Mouse (Mus musculus) hindbrain, embryonic 11.5 days (tissue): ENCODE measurements around the gene Olfr653. TPM values are rescaled to one million over a fixed set of nuclear protein-coding genes. Genes with fewer than 3 reads are reported as not detected.

Experiments used
- ATAC-seq: fragments of 200-750 bp; cut with Nextera tagmentation; 2 replicates; pipeline ENCODE4 v1.8.0; 2017; ENCODE audit warnings: mild to moderate bottlenecking, moderate TSS enrichment, moderate library complexity; ENCODE audit not compliant: low FRiP score
- DNase-seq: peaks from one replicate; pipeline ENCODE4 v3.0.0-alpha.2; 2015; ENCODE audit warnings: low spot score
- H3K27ac ChIP-seq: fragments of 300-500 bp; sonication (generic); 2 replicates; pipeline ENCODE4 v1.5.1; 2014; ENCODE audit warnings: mild to moderate bottlenecking, low read depth, low read length
- H3K27me3 ChIP-seq: fragments of 300-500 bp; sonication (generic); 2 replicates; pipeline ENCODE4 v1.6.1; 2014; ENCODE audit warnings: mild to moderate bottlenecking, low read length, moderate library complexity, mixed read lengths; ENCODE audit not compliant: control insufficient read depth, insufficient read depth
- H3K36me3 ChIP-seq: fragments of 300-500 bp; sonication (generic); 2 replicates; pipeline ENCODE4 v1.6.1; 2014; ENCODE audit warnings: mild to moderate bottlenecking, low read length, moderate library complexity, mixed read lengths; ENCODE audit not compliant: control insufficient read depth, insufficient read depth
- H3K4me1 ChIP-seq: fragments of 300-500 bp; sonication (generic); replicated peaks from 2 replicates; pipeline ENCODE4 v1.6.1; 2014; ENCODE audit warnings: low read length, mixed read lengths; ENCODE audit not compliant: control insufficient read depth, insufficient read depth
- H3K4me2 ChIP-seq: fragments of 300-500 bp; sonication (generic); replicated peaks from 2 replicates; pipeline ENCODE4 v1.6.1; 2014; ENCODE audit warnings: mild to moderate bottlenecking, low read depth, low read length
- H3K4me3 ChIP-seq: fragments of 300-500 bp; sonication (generic); 2 replicates; pipeline ENCODE4 v1.5.1; 2014; ENCODE audit warnings: low read depth, low read length
- H3K9ac ChIP-seq: fragments of 300-500 bp; sonication (generic); 2 replicates; pipeline ENCODE4 v1.6.1; 2014; ENCODE audit warnings: low read depth, low read length
- H3K9me3 ChIP-seq: fragments of 300-500 bp; sonication (generic); 2 replicates; pipeline ENCODE4 v1.6.1; 2016; ENCODE audit warnings: low read length; ENCODE audit not compliant: control insufficient read depth
- WGBS: fragments of 180-500 bp; shearing (Covaris S2); extraction: QIAGEN DNeasy Blood & Tissue Kit; methylation state at CpG from one replicate; pipeline ENCODE4 v1.1.7; 2014; 5-methylcytosine and 5-hydroxymethylcytosine counted together
- polyA plus RNA-seq: library from polyadenylated mRNA; unstranded; fragments of >200 nt; fragmentation: Nextera tagmentation; extraction: Ambion mirVana; gene quantifications from 2 replicates; pipeline ENCODE4 v1.2.1, GENCODE M21; 2014

Olfr653 gene
- polyA plus RNA-seq = not detected in 2 replicates

GRCm38 (mm10) chr7:104577014-104577413 lies at the start of gene Olfr653:
Gene Olfr653, plus strand, starts transcription at chr7:104577314.
- Histone ChIP-seq H3K9ac (no peak within 1 kb of the TSS), H3K27me3 (no peaks in the 10 kb centered on the region), H3K4me3 (no peak within 1 kb of the TSS), H3K4me2 (no peak within 1 kb of the TSS), H3K27ac (no peak within 1 kb of the TSS), H3K4me1 (no peaks in the 10 kb centered on the region), H3K36me3 (no peaks in the 10 kb centered on the region), H3K9me3 (no peaks in the 10 kb centered on the region)
- WGBS = 80% methylated on average over 2 of the region's 2 CpGs
- DNase-seq (no peak), ATAC-seq (no peak)

- no peak for ATAC-seq
- Histone ChIP-seq H3K4me3 (no peak within 1 kb of the TSS), H3K27me3 (no peaks in the 10 kb centered on the region), H3K4me2 (no peak within 1 kb of the TSS), H3K36me3 (no peaks in the 10 kb centered on the region), H3K9me3 (no peaks in the 10 kb centered on the region), H3K4me1 (no peaks in the 10 kb centered on the region), H3K9ac (no peak within 1 kb of the TSS), H3K27ac (no peak within 1 kb of the TSS)
- DNase-seq = no peak
- WGBS = 76% methylated on average over 5 of the region's 5 CpGs
These were observed 27.3 kb upstream of the Olfr653 start, which contains the start of gene Olfr651 for GRCm38 (mm10) chr7:104549833-104550232. Gene Olfr651, plus strand, starts transcription at chr7:104550133.

GRCm38 (mm10) chr7:104552700-104553099 lies 24.4 kb upstream of the Olfr653 start:
- 52% methylated on average over 1 of the region's 1 CpGs for WGBS
- Histone ChIP-seq H3K4me1 (no peaks in the 10 kb centered on the region), H3K9ac (no peak overlapping the region), H3K36me3 (no peaks in the 10 kb centered on the region), H3K27me3 (no peaks in the 10 kb centered on the region), H3K9me3 (no peaks in the 10 kb centered on the region), H3K4me3 (no peak overlapping the region), H3K27ac (no peak overlapping the region), H3K4me2 (no peak overlapping the region)
- no peak for DNase-seq
- no peak for ATAC-seq

- Histone ChIP-seq H3K4me1 (no peaks in the 10 kb centered on the region), H3K36me3 (no peaks in the 10 kb centered on the region), H3K9me3 (no peaks in the 10 kb centered on the region), H3K4me2 (no peak within 1 kb of the TSS), H3K9ac (no peak within 1 kb of the TSS), H3K4me3 (no peak within 1 kb of the TSS), H3K27ac (no peak within 1 kb of the TSS), H3K27me3 (no peaks in the 10 kb centered on the region)
- ATAC-seq (no peak), DNase-seq (no peak)
These were observed 16.5 kb upstream of the Olfr653 start, which contains the start of gene Olfr652 for GRCm38 (mm10) chr7:104560601-104561000. Gene Olfr652, plus strand, starts transcription at chr7:104560901.

- H3K9me3 ChIP-seq = no peaks in the 10 kb centered on the region
- no peak overlapping the region for H3K4me3 ChIP-seq
- no peak overlapping the region for H3K9ac ChIP-seq
- ATAC-seq (no peak), DNase-seq (no peak)
- H3K4me1 ChIP-seq = no peaks in the 10 kb centered on the region
- no peaks in the 10 kb centered on the region for H3K27me3 ChIP-seq
- H3K27ac ChIP-seq = no peak overlapping the region
- no peaks in the 10 kb centered on the region for H3K36me3 ChIP-seq
- 92% methylated on average over 4 of the region's 4 CpGs for WGBS
- no peak overlapping the region for H3K4me2 ChIP-seq
These were observed 3.7 kb downstream of the Olfr653 start for GRCm38 (mm10) chr7:104580846-104581245.

- no peaks in the 10 kb centered on the region for H3K36me3 ChIP-seq
- H3K4me3 ChIP-seq = no peak overlapping the region
- no peak for DNase-seq
- H3K9me3 ChIP-seq = no peaks in the 10 kb centered on the region
- 93% methylated on average over 4 of the region's 4 CpGs for WGBS
- no peak for ATAC-seq
- no peak overlapping the region for H3K27ac ChIP-seq
- H3K9ac ChIP-seq = no peak overlapping the region
- no peaks in the 10 kb centered on the region for H3K4me1 ChIP-seq
- H3K27me3 ChIP-seq = no peaks in the 10 kb centered on the region
- H3K4me2 ChIP-seq = no peak overlapping the region
These were observed 4.3 kb downstream of the Olfr653 start for GRCm38 (mm10) chr7:104581429-104581828.

GRCm38 (mm10) chr7:104586725-104587124 lies 9.6 kb downstream of the Olfr653 start, which contains the start of gene Olfr654:
Gene Olfr654, plus strand, starts transcription at chr7:104587025.
- Histone ChIP-seq H3K4me2 (no peak within 1 kb of the TSS), H3K4me1 (no peaks in the 10 kb centered on the region), H3K27me3 (no peaks in the 10 kb centered on the region), H3K4me3 (no peak within 1 kb of the TSS), H3K9me3 (no peaks in the 10 kb centered on the region), H3K9ac (no peak within 1 kb of the TSS), H3K36me3 (no peaks in the 10 kb centered on the region), H3K27ac (no peak within 1 kb of the TSS)
- ATAC-seq (no peak), DNase-seq (no peak)
- WGBS = 92% methylated on average over 4 of the region's 4 CpGs

GRCm38 (mm10) chr7:104588274-104588673 lies 11.2 kb downstream of the Olfr653 start:
- DNase-seq (no peak), ATAC-seq (no peak)
- WGBS = 87% methylated on average over 5 of the region's 5 CpGs
- no peak overlapping the region for H3K9ac ChIP-seq
- no peaks in the 10 kb centered on the region for H3K9me3 ChIP-seq
- H3K27ac ChIP-seq = no peak overlapping the region
- no peaks in the 10 kb centered on the region for H3K27me3 ChIP-seq
- H3K4me2 ChIP-seq = no peak overlapping the region
- no peak overlapping the region for H3K4me3 ChIP-seq
- H3K36me3 ChIP-seq = no peaks in the 10 kb centered on the region
- no peaks in the 10 kb centered on the region for H3K4me1 ChIP-seq

GRCm38 (mm10) chr7:104601679-104602078 lies 24.6 kb downstream of the Olfr653 start, which contains the start of gene Olfr655:
Gene Olfr655, minus strand, starts transcription at chr7:104601779.
- no peak within 1 kb of the TSS for H3K27ac ChIP-seq
- no peak within 1 kb of the TSS for H3K4me3 ChIP-seq
- no peak for DNase-seq
- no peaks in the 10 kb centered on the region for H3K9me3 ChIP-seq
- 90% methylated on average over 2 of the region's 2 CpGs for WGBS
- no peak within 1 kb of the TSS for H3K4me2 ChIP-seq
- H3K9ac ChIP-seq = no peak within 1 kb of the TSS
- H3K4me1 ChIP-seq = no peaks in the 10 kb centered on the region
- no peaks in the 10 kb centered on the region for H3K36me3 ChIP-seq
- H3K27me3 ChIP-seq = no peaks in the 10 kb centered on the region
- no peak for ATAC-seq
